Mouse (Mus musculus) neural tube, embryonic 15.5 days (tissue): Measurements from ENCODE around the gene Krt12. TPM values are rescaled to one million over a fixed set of nuclear protein-coding genes. Genes with fewer than 3 reads are reported as not detected.

Experiments
- ATAC-seq: fragments of 200-750 bp; cut with Nextera tagmentation; 2 replicates; pipeline ENCODE4 v1.8.0; 2017; ENCODE audit warnings: mild to moderate bottlenecking, moderate TSS enrichment, moderate library complexity; ENCODE audit not compliant: low FRiP score
- H3K27ac ChIP-seq: fragments of 300-500 bp; sonication (generic); replicated peaks from 2 replicates; pipeline ENCODE4 v1.5.1; 2015; ENCODE audit warnings: mild to moderate bottlenecking, inconsistent platforms
- H3K27me3 ChIP-seq: fragments of 300-500 bp; sonication (generic); replicated peaks from 2 replicates; pipeline ENCODE4 v1.6.1; 2015; ENCODE audit warnings: inconsistent platforms
- H3K36me3 ChIP-seq: fragments of 300-500 bp; sonication (generic); 2 replicates; pipeline ENCODE4 v1.6.1; 2015; ENCODE audit warnings: inconsistent platforms
- H3K4me1 ChIP-seq: fragments of 300-500 bp; sonication (generic); 2 replicates; pipeline ENCODE4 v1.6.1; 2015; ENCODE audit warnings: inconsistent platforms
- H3K4me2 ChIP-seq: fragments of 300-500 bp; sonication (generic); 2 replicates; pipeline ENCODE4 v1.6.1; 2015; ENCODE audit warnings: inconsistent platforms, mild to moderate bottlenecking, moderate library complexity
- H3K4me3 ChIP-seq: fragments of 300-500 bp; sonication (generic); replicated peaks from 2 replicates; pipeline ENCODE4 v1.5.1; 2015; ENCODE audit warnings: mild to moderate bottlenecking, inconsistent platforms
- H3K9ac ChIP-seq: fragments of 300-500 bp; sonication (generic); replicated peaks from 2 replicates; pipeline ENCODE4 v1.6.1; 2015; ENCODE audit warnings: mild to moderate bottlenecking, inconsistent platforms
- H3K9me3 ChIP-seq: fragments of 300-500 bp; sonication (generic); replicated peaks from 2 replicates; pipeline ENCODE4 v1.6.1; 2016; ENCODE audit warnings: inconsistent platforms
- WGBS: fragments of 180-500 bp; shearing (Covaris S2); methylation state at CpG from one replicate; pipeline ENCODE4 v1.1.7; 2015; ENCODE audit warnings: mixed read lengths; 5-methylcytosine and 5-hydroxymethylcytosine counted together
- polyA plus RNA-seq: library from polyadenylated mRNA; unstranded; fragments of >200 nt; fragmentation: Nextera tagmentation; extraction: Ambion mirVana; gene quantifications from 2 replicates; pipeline ENCODE4 v1.2.1, GENCODE M21; 2015

The Krt12 gene
- polyA plus RNA-seq, 1 experiment from 2014 or later, result 0.12 TPM

- Histone ChIP-seq H3K4me2 (no peak overlapping the region), H3K4me3 (no peak overlapping the region), H3K27me3 (0 out of 2 replicates have a peak, but pooled peaks cover 5% of the 10 kb centered on the region), H3K9ac (no peak overlapping the region), H3K9me3 (no peaks in the 10 kb centered on the region), H3K36me3 (no peaks in the 10 kb centered on the region), H3K27ac (no peak overlapping the region), H3K4me1 (no peaks in the 10 kb centered on the region)
- WGBS, result 50% methylated on average over 10 of the region's 10 CpGs
- no peak for ATAC-seq
These were observed 55.3 kb downstream of the Krt12 start for GRCm38 (mm10) chr11:99366791-99367190.

Other genes starting within 250 kb of the Krt12 start
- 221 and 227 TPM in 2 replicates for gene Smarce1, start 191.2 kb downstream of the Krt12 start, polyA plus RNA-seq
- 11.9 and 12.7 TPM in 2 replicates for gene Krt222, start 178.2 kb downstream of the Krt12 start, polyA plus RNA-seq
- not detected in 2 replicates for gene Krt24, start 137.0 kb downstream of the Krt12 start, polyA plus RNA-seq
- gene Krt25, start 99.3 kb downstream of the Krt12 start, polyA plus RNA-seq, result 0.61 and 0.77 TPM in 2 replicates
- gene Krt26, start 84.3 kb downstream of the Krt12 start, polyA plus RNA-seq, result 0.19 and 0.26 TPM in 2 replicates
- 0.19 and 0.33 TPM in 2 replicates for gene Krt27, start 71.2 kb downstream of the Krt12 start, polyA plus RNA-seq
- 0.36 and 0.50 TPM in 2 replicates for gene Krt28, start 47.4 kb downstream of the Krt12 start, polyA plus RNA-seq
- gene Krt10, start 32.9 kb downstream of the Krt12 start, polyA plus RNA-seq, result 31.6 and 31.8 TPM in 2 replicates
- gene Krt20, start 15.9 kb upstream of the Krt12 start, polyA plus RNA-seq, result 0.08 and 5.4 TPM in 2 replicates
- 0.15 and 0.93 TPM in 2 replicates for gene Krt23, start 70.9 kb upstream of the Krt12 start, polyA plus RNA-seq
- not detected in 2 replicates for gene Krt39, start 99.1 kb upstream of the Krt12 start, polyA plus RNA-seq
- gene Krt40, start 120.9 kb upstream of the Krt12 start, polyA plus RNA-seq, result not detected in 2 replicates
- gene Krtap3-3, start 128.6 kb upstream of the Krt12 start, polyA plus RNA-seq, result not detected in 2 replicates
- gene Krtap3-2, start 134.6 kb upstream of the Krt12 start, polyA plus RNA-seq, result not detected in 2 replicates
- gene Gm11939, start 137.2 kb upstream of the Krt12 start, polyA plus RNA-seq, result not detected in 2 replicates
- 0.43 TPM in 1 of 2 replicates, not detected in the other for gene Krtap3-1, start 144.4 kb upstream of the Krt12 start, polyA plus RNA-seq
- not detected in 2 replicates for gene Krtap1-5, start 158.8 kb upstream of the Krt12 start, polyA plus RNA-seq
- not detected in 2 replicates for gene Krtap1-4, start 161.4 kb upstream of the Krt12 start, polyA plus RNA-seq
- gene Krtap1-3, start 169.1 kb upstream of the Krt12 start, polyA plus RNA-seq, result not detected in 2 replicates
- not detected in 2 replicates for gene Krtap9-3, start 175.8 kb upstream of the Krt12 start, polyA plus RNA-seq
- not detected in 2 replicates for gene Gm11938, start 181.0 kb upstream of the Krt12 start, polyA plus RNA-seq
- not detected in 2 replicates for gene Gm11937, start 187.9 kb upstream of the Krt12 start, polyA plus RNA-seq
- gene Krtap2-4, start 192.6 kb upstream of the Krt12 start, polyA plus RNA-seq, result not detected in 2 replicates
- not detected in 2 replicates for gene Gm11562, start 198.2 kb upstream of the Krt12 start, polyA plus RNA-seq
- gene Krtap4-1, start 206.0 kb upstream of the Krt12 start, polyA plus RNA-seq, result not detected in 2 replicates
- not detected in 2 replicates for gene Krtap4-2, start 212.8 kb upstream of the Krt12 start, polyA plus RNA-seq
- gene Krtap4-7, start 221.8 kb upstream of the Krt12 start, polyA plus RNA-seq, result not detected in 2 replicates
- not detected in 2 replicates for gene Gm11555, start 228.0 kb upstream of the Krt12 start, polyA plus RNA-seq
- gene Gm11563, start 236.7 kb upstream of the Krt12 start, polyA plus RNA-seq, result not detected in 2 replicates
- gene Krtap4-6, start 243.7 kb upstream of the Krt12 start, polyA plus RNA-seq, result not detected in 2 replicates